ENCODE assay signal across 9 mouse cellular contexts in genomic region chr8:84183261-84184084, GRCm38 (mm10). TPM values are rescaled to one million over a fixed set of nuclear protein-coding genes. Genes with fewer than 3 reads are reported as not detected.
DNase-seq lines count a peak whose midpoint lies in the region; ATAC-seq lines count a peak whose summit lies in the region.
"Had no signal": no experiment of that assay in that cellular context is flagged by ENCODE, and none has a peak within 500 bp of the region (broad histone marks: within the 10 kb centered on the region; RNA-seq: fewer than 3 reads in every experiment).

No protein-coding gene starts in this region.

- DNase-seq in urinary bladder, postnatal 25 days (ENCODE audit: low spot score), result peak; percentile 14
- no peak for DNase-seq in urinary bladder, postnatal 14 days (ENCODE audit: low spot score)
- DNase-seq in heart, postnatal 14 days, result peak; percentile 55 to 61
- DNase-seq in liver, embryonic 13.5 days, result no peak
- peak; percentile 74 for DNase-seq in retina, postnatal 1 day
- DNase-seq in urinary bladder, postnatal 10 days (ENCODE audit: low spot score), result no peak

- ATAC-seq in erythroblast, adult 5-6 weeks (replicated peaks; ENCODE audit: low FRiP score, poor library complexity, severe bottlenecking), result no peak
- ATAC-seq in liver, embryonic 13.5 days (ENCODE audit: low read depth), result no peak

- peaks cover 3% of the 10 kb centered on the region; the same call in 1 of the 2 replicates for H3K9me3 ChIP-seq in erythroblast, embryonic 14.5 days (ENCODE audit: control insufficient read depth, low read length)
- no peaks in the 10 kb centered on the region for H3K9me3 ChIP-seq in liver, embryonic 13.5 days (replicated peaks)

- 2% methylated on average over 87 of the region's 87 CpGs for WGBS in liver, embryonic 13.5 days (ENCODE audit: insufficient replicate concordance)

- H3K4me3 ChIP-seq in erythroblast, embryonic 14.5 days (replicated peaks), result peak overlapping the region; percentile 52
- peak overlapping the region; percentile 64 for H3K4me3 ChIP-seq in liver, embryonic 13.5 days (replicated peaks)

- H3K27ac ChIP-seq in liver, embryonic 13.5 days, result no peak overlapping the region

- peak overlapping the region; percentile 72 for H3K9ac ChIP-seq in liver, embryonic 13.5 days

- peaks cover 40% of the 10 kb centered on the region for H3K27me3 ChIP-seq in erythroblast, embryonic 14.5 days (ENCODE audit: control insufficient read depth)
- H3K27me3 ChIP-seq in liver, embryonic 13.5 days, result peaks cover 40% of the 10 kb centered on the region

- H3K4me2 ChIP-seq in liver, embryonic 13.5 days, result peak overlapping the region; percentile 77

- intact Hi-C loops in heart, postnatal 14 days (cut with DNase I), result no loop called here

- H3K36me3 ChIP-seq in erythroblast, embryonic 14.5 days (ENCODE audit: control insufficient read depth), result no peaks in the 10 kb centered on the region
- no peaks in the 10 kb centered on the region for H3K36me3 ChIP-seq in liver, embryonic 13.5 days

- peaks cover 31% of the 10 kb centered on the region for H3K4me1 ChIP-seq in erythroblast, embryonic 14.5 days (ENCODE audit: control insufficient read depth)
- peaks cover 57% of the 10 kb centered on the region for H3K4me1 ChIP-seq in liver, embryonic 13.5 days (replicated peaks)

RNA-seq across cellular contexts. Expression of gene Nanos3, which starts 1.5 kb away (rescaled TPM):
- polyA plus RNA-seq in erythroblast, embryonic 14.5 days (2012), result not detected in 2 replicates
- not detected in 2 replicates for total RNA-seq in erythroblast, adult 5-6 weeks (2015; ENCODE audit: low replicate concordance)
- total RNA-seq in erythroblast, adult 5-6 weeks (2017; ENCODE audit: low replicate concordance), result not detected in 2 replicates
- total RNA-seq in heart, postnatal 14 days (2021), result 1 to 10 TPM; 1.8 to 2.0 TPM
- 0.28 and 0.34 TPM in 2 replicates for polyA plus RNA-seq in liver, embryonic 13.5 days (2015; fragmentation: Nextera tagmentation; extraction: Ambion mirVana)

RNA-seq across cellular contexts. Expression of gene 4930432K21Rik, which starts 35.6 kb away (rescaled TPM):
- not detected in 2 replicates for polyA plus RNA-seq in erythroblast, embryonic 14.5 days (2012)
- not detected in 2 replicates for total RNA-seq in erythroblast, adult 5-6 weeks (2015; ENCODE audit: low replicate concordance)
- 0.43 TPM in 1 of 2 replicates, not detected in the other for total RNA-seq in erythroblast, adult 5-6 weeks (2017; ENCODE audit: low replicate concordance)
- under 1 TPM; 0.33 to 0.37 TPM for total RNA-seq in heart, postnatal 14 days (2021)
- 0.13 and 0.25 TPM in 2 replicates for polyA plus RNA-seq in liver, embryonic 13.5 days (2015; fragmentation: Nextera tagmentation; extraction: Ambion mirVana)

RNA-seq across cellular contexts. Expression of gene Cc2d1a, which starts 35.7 kb away (rescaled TPM):
- polyA plus RNA-seq in erythroblast, embryonic 14.5 days (2012), result 1.0 and 1.4 TPM in 2 replicates
- 4.2 and 7.3 TPM in 2 replicates for total RNA-seq in erythroblast, adult 5-6 weeks (2015; ENCODE audit: low replicate concordance)
- 0.60 and 2.5 TPM in 2 replicates for total RNA-seq in erythroblast, adult 5-6 weeks (2017; ENCODE audit: low replicate concordance)
- 10 to 100 TPM; 12.8 to 13.5 TPM for total RNA-seq in heart, postnatal 14 days (2021)
- polyA plus RNA-seq in liver, embryonic 13.5 days (2015; fragmentation: Nextera tagmentation; extraction: Ambion mirVana), result 5.4 and 6.2 TPM in 2 replicates

RNA-seq across cellular contexts. Expression of gene Zswim4, which starts 53.4 kb away (rescaled TPM):
- polyA plus RNA-seq in erythroblast, embryonic 14.5 days (2012), result 0.44 and 0.65 TPM in 2 replicates
- total RNA-seq in erythroblast, adult 5-6 weeks (2015; ENCODE audit: low replicate concordance), result 3.1 and 3.5 TPM in 2 replicates
- total RNA-seq in erythroblast, adult 5-6 weeks (2017; ENCODE audit: low replicate concordance), result 6.3 and 7.4 TPM in 2 replicates
- 10 to 100 TPM in 1 of 2 experiments, 1 to 10 TPM in 1; 9.1 to 10.1 TPM for total RNA-seq in heart, postnatal 14 days (2021)
- polyA plus RNA-seq in liver, embryonic 13.5 days (2015; fragmentation: Nextera tagmentation; extraction: Ambion mirVana), result 2.1 and 2.2 TPM in 2 replicates

RNA-seq across cellular contexts. Expression of gene Podnl1, which starts 57.7 kb away (rescaled TPM):
- not detected in 2 replicates for polyA plus RNA-seq in erythroblast, embryonic 14.5 days (2012)
- not detected in 2 replicates for total RNA-seq in erythroblast, adult 5-6 weeks (2015; ENCODE audit: low replicate concordance)
- not detected in 2 replicates for total RNA-seq in erythroblast, adult 5-6 weeks (2017; ENCODE audit: low replicate concordance)
- total RNA-seq in heart, postnatal 14 days (2021), result under 1 TPM in 1 of 2 experiments, not detected in 1; 0.12 TPM
- 0.05 TPM in 1 of 2 replicates, not detected in the other for polyA plus RNA-seq in liver, embryonic 13.5 days (2015; fragmentation: Nextera tagmentation; extraction: Ambion mirVana)
- total RNA-seq: layer of hippocampus, adult 18-20 months had no signal

Comparison
In these comparisons a context has a peak if more than half of its experiments do, and no peak if none do; other contexts are left out.
1. DNase-seq: peak in urinary bladder, postnatal 25 days (single experiment), heart, postnatal 14 days (2 of 2) and retina, postnatal 1 day (single experiment); none in urinary bladder, postnatal 14 days (single experiment), liver, embryonic 13.5 days (single experiment) and urinary bladder, postnatal 10 days (single experiment).